Mouse (Mus musculus) urinary bladder, postnatal 25 days (tissue): Measurements from ENCODE around the gene Pakap.
"Not testable (repeated sequence)": the region's sequence is repeated elsewhere in the genome, so short reads cannot be mapped to it uniquely, and the experiment has no call there.

Experiments used
- DNase-seq: peaks from one replicate; pipeline ENCODE4 v3.0.0; 2022; ENCODE audit warnings: low spot score

Pakap gene

GRCm38 (mm10) chr4:57883520-57884421, 315.8 kb downstream of the Pakap start:
- no peak for DNase-seq

DNA sequence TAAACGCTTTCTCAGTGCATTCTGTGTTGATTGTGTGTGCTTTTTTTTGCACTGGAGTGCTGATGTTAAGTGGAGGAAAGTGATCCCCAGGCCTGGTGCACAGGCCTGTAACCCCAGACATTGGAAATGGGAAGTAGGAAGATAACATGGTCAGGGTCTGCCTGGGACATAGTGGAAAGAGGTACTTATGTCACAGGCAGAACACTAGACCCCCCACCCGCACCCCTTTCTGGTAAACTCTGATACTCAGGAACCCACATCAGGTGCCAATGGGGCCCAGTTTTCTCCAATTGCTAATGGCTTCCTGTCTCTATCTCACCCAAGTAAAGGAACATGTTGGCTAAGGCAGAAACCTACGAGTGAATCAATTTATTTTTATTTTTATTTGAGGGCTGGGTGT, 316.5 kb downstream of the Pakap start:
- no peak for DNase-seq

DNA sequence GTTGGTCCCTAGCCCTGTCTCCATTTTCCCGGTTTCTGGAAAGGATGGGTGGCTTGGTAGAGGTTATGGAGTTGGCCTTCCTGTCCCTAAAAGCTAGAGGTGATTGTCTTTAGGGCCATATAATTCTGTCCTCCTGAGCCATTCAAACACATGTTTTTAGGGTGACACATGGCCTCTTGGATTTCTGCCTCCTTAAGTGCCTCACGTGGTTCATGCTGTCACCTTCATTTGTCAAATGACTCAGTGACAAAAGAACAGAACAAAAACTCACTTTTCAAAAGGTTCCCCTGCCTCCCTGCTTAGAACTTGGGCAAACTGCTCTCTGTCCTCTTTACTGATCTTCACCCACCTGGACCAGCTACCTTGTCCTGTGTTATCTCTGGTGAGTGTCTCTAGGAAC, 317.2 kb downstream of the Pakap start:
- no peak for DNase-seq

GRCm38 (mm10) chr4:57886066-57886887, 318.3 kb downstream of the Pakap start:
- peak; percentile 38 for DNase-seq

GRCm38 (mm10) chr4:57886888-57887230, 318.9 kb downstream of the Pakap start:
- DNase-seq = no peak

DNA sequence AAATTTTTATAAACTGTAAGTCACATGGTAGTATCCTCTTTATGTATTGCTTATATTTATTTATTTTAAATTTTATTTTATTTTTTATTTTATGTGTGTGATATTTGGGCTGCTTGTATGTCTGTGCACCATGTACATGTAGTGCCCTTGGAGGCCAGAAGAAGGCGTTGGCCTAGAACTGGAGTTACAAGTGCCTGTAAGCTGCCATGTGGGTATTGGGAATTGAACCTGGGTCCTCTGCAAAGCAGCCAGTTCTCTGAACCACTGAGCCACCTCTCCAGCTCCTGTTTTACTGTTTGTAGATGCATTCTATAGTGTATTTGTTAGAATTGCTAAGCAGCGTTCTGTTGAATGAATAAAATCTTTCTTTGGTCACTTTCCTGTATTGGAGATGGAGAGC, 320.3 kb downstream of the Pakap start:
- no peak for DNase-seq

DNA sequence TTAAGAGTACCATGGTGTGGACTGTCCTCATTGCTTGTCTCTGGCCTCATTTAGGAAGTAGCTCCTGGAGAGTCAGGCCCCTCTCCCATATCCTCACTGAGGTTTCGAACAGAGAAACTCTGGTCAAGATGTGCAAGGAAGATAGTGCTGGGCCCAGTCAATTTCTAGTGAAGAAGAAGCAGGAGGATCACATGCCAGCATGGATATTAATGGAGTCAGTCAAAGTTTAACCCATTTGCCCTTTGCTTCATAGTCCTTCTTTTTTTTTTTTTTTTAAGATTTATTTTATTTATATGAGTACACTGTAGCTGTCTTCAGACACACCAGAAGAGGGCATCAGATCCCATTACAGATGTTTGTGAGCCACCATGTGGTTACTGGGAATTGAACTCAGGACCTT, 321.0 kb downstream of the Pakap start:
- not testable (repeated sequence) for DNase-seq

GRCm38 (mm10) chr4:57889773-57890172, 321.8 kb downstream of the Pakap start:
- no peak for DNase-seq

DNA sequence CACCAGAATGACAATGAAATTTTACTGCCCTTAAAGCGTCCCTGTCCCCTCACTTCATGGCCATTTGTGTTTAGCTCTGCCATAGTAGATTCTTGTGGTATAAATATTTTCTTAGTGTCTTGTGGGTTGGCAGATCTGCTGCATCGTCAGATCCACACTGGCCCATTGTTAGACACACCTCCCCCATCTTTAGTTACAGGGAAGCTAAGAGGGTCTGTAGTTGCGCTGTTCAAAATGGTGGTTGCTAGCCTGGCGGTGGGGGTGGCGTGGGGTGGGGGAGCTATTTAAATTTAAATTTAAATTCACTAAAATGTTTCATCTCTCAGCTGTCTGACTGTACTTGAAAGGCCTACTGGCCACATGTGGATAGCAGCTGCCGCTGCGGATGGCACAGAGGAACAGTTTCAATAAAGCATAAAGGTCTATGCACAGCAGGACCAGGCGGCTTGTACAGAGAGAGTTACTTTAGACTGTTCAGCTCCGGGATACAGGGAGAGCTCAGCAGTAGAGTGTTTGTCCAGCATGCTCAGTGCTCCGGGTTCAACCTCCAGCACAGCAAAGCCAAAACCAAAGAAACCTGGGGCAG, 324.1 kb downstream of the Pakap start:
- DNase-seq = no peak

DNA sequence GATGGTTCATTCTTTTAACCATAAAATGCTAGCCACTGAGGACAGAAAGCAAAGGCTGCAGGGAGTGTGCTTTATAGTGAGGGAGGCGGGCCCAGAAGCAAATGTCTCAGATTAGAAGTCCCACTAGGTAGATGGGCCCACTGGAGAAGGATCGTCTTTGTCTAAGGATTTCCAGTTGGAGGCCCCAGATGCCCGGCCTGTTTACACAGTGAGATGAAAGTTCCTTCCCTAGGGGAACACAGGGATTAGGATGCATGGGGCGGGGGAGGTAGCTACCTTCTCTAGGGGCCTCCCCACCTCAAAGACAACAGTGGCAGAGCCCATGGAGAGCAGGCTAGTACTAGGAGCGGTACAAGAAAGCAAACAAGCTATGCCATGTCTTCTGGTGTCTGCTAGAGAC, 327.2 kb downstream of the Pakap start:
- no peak for DNase-seq

GRCm38 (mm10) chr4:57895902-57896301, 327.9 kb downstream of the Pakap start:
- DNase-seq = no peak

- no peak for DNase-seq
These were observed 328.7 kb downstream of the Pakap start for GRCm38 (mm10) chr4:57896631-57897030.

GRCm38 (mm10) chr4:57901210-57901609, 333.2 kb downstream of the Pakap start:
- DNase-seq = peak; percentile 44

DNA sequence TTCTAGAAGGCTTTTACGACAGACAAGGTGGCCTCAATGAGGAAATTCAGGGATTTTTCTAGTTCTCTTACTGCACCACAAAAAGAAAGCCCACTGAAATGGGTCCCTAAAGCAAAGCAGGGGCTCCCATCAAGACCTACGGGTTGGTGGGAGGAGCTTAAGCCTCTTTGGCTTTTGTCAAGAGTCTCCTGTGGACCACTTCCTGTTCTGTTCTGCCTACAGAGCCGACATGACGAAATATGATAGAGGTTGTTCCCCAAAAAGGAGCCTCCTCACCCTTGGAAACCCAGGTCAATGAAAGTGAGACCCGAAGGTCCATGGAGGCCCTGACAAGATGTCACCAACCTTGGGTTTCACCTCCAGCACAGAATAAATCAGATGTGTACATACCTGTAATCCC, 334.6 kb downstream of the Pakap start:
- no peak for DNase-seq

- DNase-seq = peak; percentile 69
These were observed 336.2 kb downstream of the Pakap start for GRCm38 (mm10) chr4:57904211-57904610.

- DNase-seq = peak; percentile 22
These were observed 336.7 kb downstream of the Pakap start for GRCm38 (mm10) chr4:57904638-57905037.

- no peak for DNase-seq
These were observed 338.7 kb downstream of the Pakap start for GRCm38 (mm10) chr4:57906708-57907107.

GRCm38 (mm10) chr4:57908860-57909259, 340.9 kb downstream of the Pakap start:
- no peak for DNase-seq

GRCm38 (mm10) chr4:57913021-57913420, 345.0 kb downstream of the Pakap start:
- DNase-seq = no peak

GRCm38 (mm10) chr4:57914193-57915190, 346.5 kb downstream of the Pakap start:
- no peak for DNase-seq

GRCm38 (mm10) chr4:57915216-57915965, 347.4 kb downstream of the Pakap start:
- no peak for DNase-seq
